Mouse (Mus musculus): ENCODE results near the gene Rnls.

DNA sequence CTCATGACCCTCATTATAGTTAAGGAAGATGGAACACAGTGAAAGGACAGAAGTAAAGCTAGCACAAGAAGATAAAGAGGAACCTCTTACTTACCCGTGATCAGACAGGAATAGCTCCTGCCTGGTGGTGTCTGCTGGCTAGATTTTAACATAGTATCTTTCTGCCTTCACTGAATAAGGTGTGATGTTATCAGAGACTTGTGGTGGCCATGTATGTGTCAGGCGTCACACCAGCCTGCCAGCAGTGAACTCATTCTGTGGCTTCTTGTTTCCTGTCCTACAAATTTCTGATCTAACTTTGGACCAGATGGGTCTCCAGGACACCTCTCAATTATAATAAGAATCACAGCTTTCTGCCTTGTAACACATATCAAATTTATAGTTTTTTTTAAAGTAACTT lies 129.7 kb downstream of the Rnls start:
- no peak for TF ChIP-seq CTCF (IDR thresholded peaks at IDR 0.05; ENCODE audit: low read depth)
- no peak for TF ChIP-seq EP300 (IDR thresholded peaks at IDR 0.05; ENCODE audit: low read depth)
